Mouse (Mus musculus) hindbrain, embryonic 10.5 days (tissue): ENCODE results near the gene Smr2. TPM values are rescaled to one million over a fixed set of nuclear protein-coding genes. Genes with fewer than 3 reads are reported as not detected.
"Not testable (repeated sequence)": the region's sequence is repeated elsewhere in the genome, so short reads cannot be mapped to it uniquely, and the experiment has no call there.

Experiments
- DNase-seq: peaks from one replicate; pipeline ENCODE4 v3.0.0-alpha.2; 2017; ENCODE audit warnings: low spot score
- H3K27ac ChIP-seq: fragments of 300-500 bp; sonication (generic); 2 replicates; pipeline ENCODE4 v1.5.1; 2016; ENCODE audit warnings: mild to moderate bottlenecking, moderate library complexity
- H3K27me3 ChIP-seq: fragments of 300-500 bp; sonication (generic); 2 replicates; pipeline ENCODE4 v1.6.1; 2016; ENCODE audit warnings: mild to moderate bottlenecking; ENCODE audit not compliant: poor library complexity, insufficient read depth, severe bottlenecking
- H3K36me3 ChIP-seq: fragments of 300-500 bp; sonication (generic); 2 replicates; pipeline ENCODE4 v1.6.1; 2016; ENCODE audit warnings: mild to moderate bottlenecking, moderate library complexity
- H3K4me1 ChIP-seq: fragments of 300-500 bp; sonication (generic); replicated peaks from 2 replicates; pipeline ENCODE4 v1.6.1; 2016; ENCODE audit warnings: mild to moderate bottlenecking
- H3K4me3 ChIP-seq: fragments of 300-500 bp; sonication (generic); 2 replicates; pipeline ENCODE4 v1.5.1; 2016; ENCODE audit warnings: mild to moderate bottlenecking, moderate library complexity
- H3K9me3 ChIP-seq: fragments of 300-500 bp; sonication (generic); 2 replicates; pipeline ENCODE4 v1.6.1; 2016; ENCODE audit warnings: mild to moderate bottlenecking, moderate library complexity
- WGBS: fragments of 180-500 bp; shearing (Covaris S2); methylation state at CpG from one replicate; pipeline ENCODE4 v1.1.7; 2016; 5-methylcytosine and 5-hydroxymethylcytosine counted together
- polyA plus RNA-seq: library from polyadenylated mRNA; unstranded; fragments of >200 nt; fragmentation: Nextera tagmentation; extraction: Ambion mirVana; gene quantifications from 2 replicates; pipeline ENCODE4 v1.2.1, GENCODE M21; 2016

Smr2 gene
- not detected in 2 replicates for polyA plus RNA-seq

DNA sequence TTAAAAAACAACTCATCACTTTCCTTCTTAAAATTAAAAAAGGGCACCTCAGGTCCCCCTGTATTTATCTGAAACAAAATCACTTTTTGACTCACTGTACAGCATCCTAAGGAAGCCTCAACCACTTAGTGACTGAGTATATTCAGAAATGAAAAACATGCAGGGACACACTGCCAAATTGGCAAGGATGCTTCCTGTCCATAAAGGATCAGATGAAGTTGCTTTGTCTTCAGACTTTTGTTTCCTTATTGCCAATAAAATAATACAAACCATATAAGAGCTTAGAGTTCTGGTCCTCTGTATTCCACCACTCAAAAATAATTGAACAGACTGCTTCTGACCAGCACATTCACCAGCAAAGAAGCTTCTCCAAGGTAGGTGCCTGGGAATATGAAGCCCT lies at the start of gene Smr2:
Smr2 (plus strand) TSS at position 301 of the 400 bp plus-strand sequence.
- not testable (repeated sequence) for H3K27me3 ChIP-seq, H3K36me3 ChIP-seq, H3K4me3 ChIP-seq, H3K4me1 ChIP-seq, DNase-seq, H3K27ac ChIP-seq, H3K9me3 ChIP-seq

DNA sequence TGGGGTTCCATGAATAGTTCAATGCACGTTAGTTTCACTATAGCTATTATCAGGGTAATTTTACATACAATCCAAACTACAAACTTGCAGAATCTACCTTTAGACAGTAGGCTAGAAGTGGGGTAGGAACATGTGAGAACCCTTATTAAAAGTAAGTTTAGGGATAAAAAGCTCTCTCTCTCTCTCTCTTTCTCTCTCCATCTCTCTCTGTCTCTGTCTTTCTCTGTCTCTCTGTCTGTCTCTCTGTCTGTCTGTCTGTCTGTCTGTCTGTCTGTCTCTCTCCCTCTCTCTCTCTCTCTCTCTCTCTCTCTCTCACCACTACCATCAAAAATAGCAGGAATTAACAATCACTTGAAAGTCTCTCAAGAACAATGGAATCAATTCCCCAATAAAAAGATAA lies 25.1 kb downstream of the Smr2 start, which contains the start of gene Gm11116:
Gm11116 (minus strand) TSS at position 101 of the 400 bp plus-strand sequence.
- no peak for DNase-seq
- WGBS: 76% methylated on average over 1 of the region's 1 CpGs
- no peak within 1 kb of the TSS for H3K4me3 ChIP-seq
- H3K27ac ChIP-seq: no peak within 1 kb of the TSS
- H3K9me3 ChIP-seq: no peaks in the 10 kb centered on the region
- no peaks in the 10 kb centered on the region for H3K36me3 ChIP-seq
- no peaks in the 10 kb centered on the region for H3K4me1 ChIP-seq
- no peaks in the 10 kb centered on the region for H3K27me3 ChIP-seq

DNA sequence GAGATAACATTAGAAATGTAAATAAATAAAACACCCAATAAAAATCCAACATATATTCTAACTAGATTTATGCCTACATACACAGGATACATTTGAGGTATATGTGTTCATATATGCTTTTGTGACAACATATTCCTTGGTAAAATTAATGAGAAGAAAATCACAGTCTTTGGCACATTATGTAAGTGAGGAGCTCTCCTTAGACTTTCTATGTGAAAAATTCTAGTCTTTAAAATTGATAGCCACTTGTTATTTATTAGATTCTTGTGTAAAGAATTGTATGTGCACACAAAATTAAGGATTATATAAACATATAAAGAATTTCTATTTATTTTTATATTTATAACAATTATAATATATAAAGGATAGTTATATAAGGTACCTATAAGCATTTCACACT lies 67.6 kb downstream of the Smr2 start, which contains the start of gene Gm11115:
Gm11115 (minus strand) TSS at position 101 of the 400 bp plus-strand sequence.
- H3K36me3 ChIP-seq: no peaks in the 10 kb centered on the region
- DNase-seq: no peak

More for the DNA sequence above, 67.6 kb downstream of the Smr2 start, which contains the start of gene Gm11115:
- no peak within 1 kb of the TSS for H3K27ac ChIP-seq
- H3K4me3 ChIP-seq: no peak within 1 kb of the TSS
- H3K4me1 ChIP-seq: no peaks in the 10 kb centered on the region
- H3K27me3 ChIP-seq: no peaks in the 10 kb centered on the region
- H3K9me3 ChIP-seq: no peaks in the 10 kb centered on the region

Other genes starting within 250 kb of the Smr2 start
- not detected in 2 replicates for gene Odam, start 201.5 kb upstream of the Smr2 start, polyA plus RNA-seq
- gene Csn3, start 161.0 kb upstream of the Smr2 start, polyA plus RNA-seq: 0.26 and 0.66 TPM in 2 replicates
- not detected in 2 replicates for gene 2310003L06Rik, start 117.1 kb upstream of the Smr2 start, polyA plus RNA-seq
- not detected in 2 replicates for gene Gm28434, start 117.0 kb upstream of the Smr2 start, polyA plus RNA-seq
- not detected in 2 replicates for gene Cabs1, start 107.1 kb upstream of the Smr2 start, polyA plus RNA-seq
- gene Smr3a, start 84.0 kb upstream of the Smr2 start, polyA plus RNA-seq: not detected in 2 replicates
- not detected in 2 replicates for gene Gm11116, start 25.0 kb downstream of the Smr2 start, polyA plus RNA-seq
- not detected in 2 replicates for gene Gm11115, start 67.5 kb downstream of the Smr2 start, polyA plus RNA-seq
- gene Gm7714, start 182.4 kb downstream of the Smr2 start, polyA plus RNA-seq: not detected in 2 replicates
- not detected in 2 replicates for gene Prol1, start 230.8 kb downstream of the Smr2 start, polyA plus RNA-seq